Mouse (Mus musculus) ES-Bruce4 (cell line): ENCODE measurements around the gene Fat3. TPM values are rescaled to one million over a fixed set of nuclear protein-coding genes. Genes with fewer than 3 reads are reported as not detected.

Experiments
- H3K27ac ChIP-seq: 2 replicates; pipeline ENCODE4 v1.5.1; 2012; ENCODE audit warnings: low read length, inconsistent platforms; ENCODE audit not compliant: insufficient read depth
- H3K27me3 ChIP-seq: 2 replicates; pipeline ENCODE4 v1.6.1; 2012; ENCODE audit warnings: mild to moderate bottlenecking, low read length, inconsistent platforms; ENCODE audit not compliant: control insufficient read depth, poor library complexity, insufficient read depth, severe bottlenecking
- H3K36me3 ChIP-seq: 2 replicates; pipeline ENCODE4 v1.6.1; 2012; ENCODE audit warnings: inconsistent platforms, mild to moderate bottlenecking, low read length, moderate library complexity; ENCODE audit not compliant: control insufficient read depth, poor library complexity, insufficient read depth, severe bottlenecking
- H3K4me1 ChIP-seq: one replicate; pipeline ENCODE4 v1.8.1; 2011; ENCODE audit warnings: low read length; ENCODE audit not compliant: control insufficient read depth, insufficient read depth
- H3K4me3 ChIP-seq: 2 replicates; pipeline ENCODE4 v1.5.1; 2011; ENCODE audit warnings: low read depth, mild to moderate bottlenecking, low read length
- H3K9ac ChIP-seq: 2 replicates; pipeline ENCODE4 v1.6.1; 2012; ENCODE audit warnings: low read depth, mild to moderate bottlenecking, inconsistent platforms; ENCODE audit not compliant: poor library complexity, severe bottlenecking
- H3K9me3 ChIP-seq: replicated peaks from 2 replicates; pipeline ENCODE4 v1.6.1; 2012; ENCODE audit warnings: mild to moderate bottlenecking, low read length, inconsistent platforms; ENCODE audit not compliant: control insufficient read depth, poor library complexity, insufficient read depth, severe bottlenecking
- CTCF ChIP-seq: IDR thresholded peaks from one replicate; pipeline ENCODE4 v1.8.1; 2011; ENCODE audit warnings: low read depth, low read length
- EP300 ChIP-seq: IDR thresholded peaks from 2 replicates; pipeline ENCODE4 v1.6.1; 2011; ENCODE audit warnings: low read depth, low read length; ENCODE audit not compliant: insufficient read depth
- POLR2A ChIP-seq: IDR thresholded peaks from one replicate; pipeline ENCODE4 v1.8.1; 2011; ENCODE audit warnings: low read length; ENCODE audit not compliant: insufficient read depth
- polyA plus RNA-seq: library from polyadenylated mRNA; stranded (reverse); fragments of >200 nt; gene quantifications from 2 replicates; pipeline ENCODE4 v1.2.4, GENCODE M21; 2011; ENCODE audit warnings: low read depth; ENCODE audit not compliant: missing spikeins, insufficient read depth, insufficient read length

Fat3 gene
- polyA plus RNA-seq, 1 experiment = 0.12 TPM

GRCm38 (mm10) chr9:16354906-16355305, 146.2 kb downstream of the Fat3 start:
- H3K27me3 ChIP-seq = no peaks in the 10 kb centered on the region; the same call in 1 of the 2 replicates
- no peaks in the 10 kb centered on the region for H3K36me3 ChIP-seq
- no peak overlapping the region for H3K27ac ChIP-seq
- no peak overlapping the region for H3K9ac ChIP-seq
- H3K4me1 ChIP-seq = peaks cover 5% of the 10 kb centered on the region
- TF ChIP-seq EP300 (no peak), POLR2A (no peak), CTCF (no peak)
- no peak overlapping the region for H3K4me3 ChIP-seq
- H3K9me3 ChIP-seq = no peaks in the 10 kb centered on the region

- no peaks in the 10 kb centered on the region for H3K9me3 ChIP-seq
- H3K27ac ChIP-seq = no peak overlapping the region
- H3K4me1 ChIP-seq = peaks cover 5% of the 10 kb centered on the region
- no peak for TF ChIP-seq POLR2A
- TF ChIP-seq EP300 = no peak
- no peak for TF ChIP-seq CTCF
- H3K36me3 ChIP-seq = no peaks in the 10 kb centered on the region
- H3K9ac ChIP-seq = no peak overlapping the region
- H3K4me3 ChIP-seq = no peak overlapping the region
- H3K27me3 ChIP-seq = no peaks in the 10 kb centered on the region; the same call in 1 of the 2 replicates
Observed at GRCm38 (mm10) chr9:16353049-16353724, 147.9 kb downstream of the Fat3 start.

GRCm38 (mm10) chr9:16352486-16353048, 148.5 kb downstream of the Fat3 start:
- no peak overlapping the region for H3K9ac ChIP-seq
- H3K4me3 ChIP-seq = no peak overlapping the region
- H3K27ac ChIP-seq = no peak overlapping the region

GRCm38 (mm10) chr9:16344902-16345855, 155.9 kb downstream of the Fat3 start:
- Histone ChIP-seq H3K4me1 (no peaks in the 10 kb centered on the region), H3K4me3 (no peak overlapping the region), H3K27ac (no peak overlapping the region), H3K9ac (no peak overlapping the region), H3K9me3 (no peaks in the 10 kb centered on the region), H3K36me3 (no peaks in the 10 kb centered on the region), H3K27me3 (peaks cover 2% of the 10 kb centered on the region; the same call in 1 of the 2 replicates)
- TF ChIP-seq POLR2A (no peak), CTCF (no peak), EP300 (no peak)

More at GRCm38 (mm10) chr9:16352486-16353048, 148.5 kb downstream of the Fat3 start:
- H3K36me3 ChIP-seq = no peaks in the 10 kb centered on the region
- H3K27me3 ChIP-seq = no peaks in the 10 kb centered on the region; the same call in 1 of the 2 replicates
- TF ChIP-seq POLR2A (no peak), EP300 (no peak), CTCF (no peak)
- H3K4me1 ChIP-seq = peaks cover 5% of the 10 kb centered on the region
- no peaks in the 10 kb centered on the region for H3K9me3 ChIP-seq

- no peaks in the 10 kb centered on the region for H3K36me3 ChIP-seq
- no peak for TF ChIP-seq EP300
- no peak for TF ChIP-seq CTCF
- no peak for TF ChIP-seq POLR2A
- no peak overlapping the region for H3K4me3 ChIP-seq
- no peaks in the 10 kb centered on the region for H3K9me3 ChIP-seq
- H3K27ac ChIP-seq = no peak overlapping the region
- no peak overlapping the region for H3K9ac ChIP-seq
- H3K27me3 ChIP-seq = 0 out of 2 replicates have a peak, but pooled peaks cover 2% of the 10 kb centered on the region
- H3K4me1 ChIP-seq = no peaks in the 10 kb centered on the region
Observed at GRCm38 (mm10) chr9:16343191-16343590, 157.9 kb downstream of the Fat3 start.
